Mouse (Mus musculus): ENCODE results near the gene Tut4. TPM values are rescaled to one million over a fixed set of nuclear protein-coding genes. Genes with fewer than 3 reads are reported as not detected.
A peak's percentile ranks its signal among the peaks of the same experiment; 100 is the strongest.

The Tut4 gene
- total RNA-seq, 2 experiments from 2014 or later: 25.1 to 77.1 TPM

DNA sequence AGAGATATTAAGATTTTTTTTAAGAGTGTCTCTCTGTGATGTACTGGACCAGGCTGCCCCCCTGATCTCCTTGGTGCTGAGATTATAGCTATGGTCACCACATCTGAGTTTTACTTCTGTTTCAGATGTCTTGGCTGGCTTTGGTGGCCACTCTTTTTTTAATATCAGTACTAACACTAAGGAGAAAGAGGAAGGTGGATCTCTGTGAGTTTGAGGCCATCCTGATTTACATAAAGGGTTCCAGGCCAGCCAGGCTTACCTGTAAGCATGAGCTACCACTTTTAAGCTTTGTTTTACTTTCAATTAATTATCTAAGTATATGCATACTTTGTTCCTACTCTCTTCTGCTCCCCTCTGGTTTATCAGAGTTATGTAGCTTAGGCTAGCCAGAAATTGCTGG is 23.6 kb downstream of the Tut4 start:
- no peak for ATAC-seq (replicated peaks; ENCODE audit: poor library complexity, severe bottlenecking)

- no peak for ATAC-seq (replicated peaks; ENCODE audit: poor library complexity, severe bottlenecking)
Measured at GRCm38 (mm10) chr4:108484230-108484629, 25.0 kb downstream of the Tut4 start.

DNA sequence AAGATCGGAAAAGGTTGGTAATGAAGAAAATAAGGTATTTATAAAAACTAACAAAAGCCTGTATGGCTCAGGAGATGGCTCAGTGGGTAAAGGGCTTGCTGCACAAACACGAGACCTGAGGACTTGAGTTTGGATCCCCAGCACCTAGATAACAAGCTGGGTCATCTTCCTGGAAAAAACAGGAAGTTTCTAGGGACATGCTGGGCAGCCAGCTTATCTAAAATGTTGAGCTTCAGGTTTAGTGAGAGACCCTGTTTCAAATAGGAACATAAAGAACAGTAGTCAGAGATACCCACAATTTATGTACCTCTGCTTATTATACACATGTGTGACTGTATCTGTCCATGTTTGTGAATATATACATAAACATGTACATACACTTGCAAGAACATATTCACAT is 43.8 kb downstream of the Tut4 start:
- no peak for ATAC-seq (replicated peaks; ENCODE audit: poor library complexity, severe bottlenecking)

GRCm38 (mm10) chr4:108539701-108540100 is 80.5 kb downstream of the Tut4 start:
- no peak for ATAC-seq (replicated peaks; ENCODE audit: poor library complexity, severe bottlenecking)

DNA sequence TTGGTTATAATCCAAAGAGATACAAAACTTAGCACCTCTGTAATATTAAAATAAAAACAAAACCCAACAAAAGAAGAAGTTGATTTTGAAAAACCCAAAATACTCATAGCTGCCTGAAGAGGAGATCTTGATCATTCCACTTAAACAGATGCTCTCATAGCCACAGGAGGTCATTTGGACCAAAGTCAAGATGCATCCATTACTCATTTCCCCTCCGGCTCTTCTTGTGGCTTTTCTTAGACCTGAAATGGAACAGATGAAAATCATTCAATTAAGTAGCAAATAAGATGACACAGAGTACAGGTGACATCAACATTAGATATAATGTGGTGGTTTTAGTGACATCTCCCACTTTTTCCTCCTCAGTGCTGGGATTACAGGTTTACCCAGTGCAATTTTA is 105.8 kb downstream of the Tut4 start:
- ATAC-seq (replicated peaks; ENCODE audit: poor library complexity, severe bottlenecking): no peak

DNA sequence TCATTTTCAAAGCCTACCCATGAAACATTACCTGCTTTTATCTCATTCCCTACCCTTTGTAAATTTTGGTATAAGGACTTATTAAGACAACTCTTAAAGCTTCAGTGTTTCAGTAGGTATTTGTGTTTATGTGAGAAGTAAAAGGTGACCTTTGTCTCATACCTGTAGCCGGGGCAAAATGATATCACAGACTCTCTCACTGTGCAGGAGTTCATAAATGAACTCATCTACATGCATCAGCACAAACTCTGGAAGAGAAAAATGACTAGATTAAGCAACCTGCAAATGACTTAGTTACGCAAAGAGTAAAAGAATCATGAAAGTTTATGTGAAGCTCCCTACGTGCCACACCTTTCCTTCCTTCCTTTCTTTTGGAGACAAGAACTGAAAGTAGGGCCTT is 113.4 kb downstream of the Tut4 start:
- no peak for ATAC-seq (replicated peaks; ENCODE audit: poor library complexity, severe bottlenecking)

- peak; percentile 98 for ATAC-seq (replicated peaks; ENCODE audit: poor library complexity, severe bottlenecking)
Measured at GRCm38 (mm10) chr4:108578840-108579742, 119.9 kb downstream of the Tut4 start, which contains the start of the genes Prpf38a and Orc1. TSS of gene Prpf38a (minus strand) at chr4:108579336. TSS of gene Orc1 (plus strand) at chr4:108579423.

DNA sequence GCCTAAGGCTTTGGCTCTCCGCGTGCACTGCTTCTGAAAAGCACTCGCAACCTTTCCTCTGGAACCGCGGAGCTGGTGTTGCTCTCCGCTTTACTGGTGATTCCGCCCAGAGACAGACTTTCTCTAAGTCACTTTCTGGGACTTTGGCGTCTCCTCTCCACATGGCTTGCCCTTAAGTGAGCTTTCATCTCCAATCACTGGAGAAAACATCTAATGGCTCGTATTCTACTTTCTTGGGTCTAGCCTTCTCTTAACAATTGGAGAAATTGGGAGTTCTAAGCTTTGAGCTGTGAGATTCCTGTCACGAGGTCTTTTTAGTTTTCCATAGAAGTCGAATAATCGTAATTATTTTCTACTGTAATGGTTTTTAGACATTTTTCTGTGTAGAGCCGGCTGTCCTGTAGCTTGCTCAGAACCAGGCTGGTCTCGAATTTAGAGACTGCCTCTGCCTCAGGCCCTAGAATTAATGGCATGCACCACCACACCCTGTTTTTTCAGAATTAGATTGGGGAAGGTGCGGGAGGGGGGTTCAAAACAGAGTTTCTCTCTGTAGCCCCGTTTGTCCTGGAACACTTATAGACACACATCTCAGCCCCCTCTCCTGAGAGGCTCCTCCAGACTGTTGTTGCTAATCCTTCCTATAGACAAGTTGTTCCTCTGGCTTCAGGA is 120.7 kb downstream of the Tut4 start:
- ATAC-seq (replicated peaks; ENCODE audit: poor library complexity, severe bottlenecking): no peak

GRCm38 (mm10) chr4:108593376-108593775 is 134.2 kb downstream of the Tut4 start:
- ATAC-seq (replicated peaks; ENCODE audit: poor library complexity, severe bottlenecking): no peak

GRCm38 (mm10) chr4:108595785-108596184 is 136.6 kb downstream of the Tut4 start:
- ATAC-seq (replicated peaks; ENCODE audit: poor library complexity, severe bottlenecking): no peak

GRCm38 (mm10) chr4:108598306-108598705 is 139.1 kb downstream of the Tut4 start:
- ATAC-seq (replicated peaks; ENCODE audit: poor library complexity, severe bottlenecking): no peak

GRCm38 (mm10) chr4:108601870-108602269 is 142.6 kb downstream of the Tut4 start:
- no peak for ATAC-seq (replicated peaks; ENCODE audit: poor library complexity, severe bottlenecking)

- ATAC-seq (replicated peaks; ENCODE audit: poor library complexity, severe bottlenecking): no peak
Measured at GRCm38 (mm10) chr4:108608651-108609050, 149.4 kb downstream of the Tut4 start.

Other genes with a start within 250 kb of the Tut4 start
- not detected in 2 replicates for gene Zyg11a, start 241.4 kb upstream of the Tut4 start, total RNA-seq (2014; fragmentation: Nextera tagmentation)
- gene Zyg11a, start 241.4 kb upstream of the Tut4 start, total RNA-seq (2017): not detected in 2 replicates
- 11.6 and 17.4 TPM in 2 replicates for gene Zyg11b, start 158.3 kb upstream of the Tut4 start, total RNA-seq (2014; fragmentation: Nextera tagmentation)
- gene Zyg11b, start 158.3 kb upstream of the Tut4 start, total RNA-seq (2017): 20.8 and 20.9 TPM in 2 replicates
- 5.2 and 17.3 TPM in 2 replicates for gene Coa7, start 131.3 kb upstream of the Tut4 start, total RNA-seq (2014; fragmentation: Nextera tagmentation)
- 13.0 and 25.6 TPM in 2 replicates for gene Coa7, start 131.3 kb upstream of the Tut4 start, total RNA-seq (2017)
- not detected in 2 replicates for gene Shisal2a, start 76.1 kb upstream of the Tut4 start, total RNA-seq (2014; fragmentation: Nextera tagmentation)
- gene Shisal2a, start 76.1 kb upstream of the Tut4 start, total RNA-seq (2017): not detected in 2 replicates
- 1.8 and 4.2 TPM in 2 replicates for gene Gpx7, start 52.5 kb upstream of the Tut4 start, total RNA-seq (2014; fragmentation: Nextera tagmentation)
- 0.30 and 0.46 TPM in 2 replicates for gene Gpx7, start 52.5 kb upstream of the Tut4 start, total RNA-seq (2017)
- 50.4 and 78.1 TPM in 2 replicates for gene Prpf38a, start 119.9 kb downstream of the Tut4 start, total RNA-seq (2014; fragmentation: Nextera tagmentation)
- 116 and 137 TPM in 2 replicates for gene Prpf38a, start 119.9 kb downstream of the Tut4 start, total RNA-seq (2017)
- gene Orc1, start 120.0 kb downstream of the Tut4 start, total RNA-seq (2014; fragmentation: Nextera tagmentation): 14.6 and 24.6 TPM in 2 replicates
- gene Orc1, start 120.0 kb downstream of the Tut4 start, total RNA-seq (2017): 7.8 and 11.0 TPM in 2 replicates
- 23.5 and 29.2 TPM in 2 replicates for gene Cc2d1b, start 160.5 kb downstream of the Tut4 start, total RNA-seq (2014; fragmentation: Nextera tagmentation)
- 65.4 and 86.2 TPM in 2 replicates for gene Cc2d1b, start 160.5 kb downstream of the Tut4 start, total RNA-seq (2017)

Data from granulocyte monocyte progenitor cell, adult 5-6 weeks (primary cell).